10 mouse cellular contexts compared by ENCODE assay signal in genomic region chr1:155564741-155565140, GRCm38 (mm10). TPM values are rescaled to one million over a fixed set of nuclear protein-coding genes. Genes with fewer than 3 reads are reported as not detected.
A peak's percentile ranks its signal among the peaks of the same experiment; 100 is the strongest.
DNase-seq lines count a peak whose midpoint lies in the region; ATAC-seq lines count a peak whose summit lies in the region.
"Had no signal": no experiment of that assay in that cellular context is flagged by ENCODE, and none has a peak within 500 bp of the region (broad histone marks: within the 10 kb centered on the region; RNA-seq: fewer than 3 reads in every experiment).

No protein-coding gene starts in this region.

- H3K4me2 ChIP-seq in midbrain, embryonic 11.5 days, result no peak overlapping the region
- no peak overlapping the region for H3K4me2 ChIP-seq in midbrain, embryonic 16.5 days (ENCODE audit: low read length)
- H3K4me2 ChIP-seq: embryonic facial prominence, embryonic 13.5 days; lung, embryonic 15.5 days had no signal

- no peak overlapping the region for H3K9ac ChIP-seq in midbrain, embryonic 11.5 days (ENCODE audit: low read length)
- no peak overlapping the region for H3K9ac ChIP-seq in midbrain, embryonic 16.5 days (ENCODE audit: low read depth, low read length)
- H3K9ac ChIP-seq: embryonic facial prominence, embryonic 13.5 days; lung, embryonic 15.5 days had no signal

- H3K4me1 ChIP-seq in midbrain, embryonic 11.5 days (ENCODE audit: control insufficient read depth, insufficient read depth, low read length), result peaks cover 4% of the 10 kb centered on the region; the same call in 1 of the 2 replicates
- peaks cover 14% of the 10 kb centered on the region for H3K4me1 ChIP-seq in midbrain, embryonic 16.5 days (ENCODE audit: control insufficient read depth, insufficient read depth, low read length)
- peaks cover 9% of the 10 kb centered on the region for H3K4me1 ChIP-seq in embryonic facial prominence, embryonic 10.5 days
- H3K4me1 ChIP-seq: lung, embryonic 15.5 days had no signal

- peaks cover 3% of the 10 kb centered on the region; the same call in 1 of the 2 replicates for H3K9me3 ChIP-seq in midbrain, embryonic 11.5 days (ENCODE audit: control insufficient read depth, low read length)
- H3K9me3 ChIP-seq in midbrain, embryonic 16.5 days (replicated peaks; ENCODE audit: control insufficient read depth, low read length, poor library complexity, severe bottlenecking), result no peaks in the 10 kb centered on the region; the same call in 1 of the 2 replicates
- peaks cover 5% of the 10 kb centered on the region for H3K9me3 ChIP-seq in embryonic facial prominence, embryonic 10.5 days
- H3K9me3 ChIP-seq: embryonic facial prominence, embryonic 13.5 days; lung, embryonic 15.5 days had no signal

- peaks cover 10% of the 10 kb centered on the region for H3K36me3 ChIP-seq in midbrain, embryonic 11.5 days (ENCODE audit: control insufficient read depth, insufficient read depth, low read length)
- peaks cover 10% of the 10 kb centered on the region; the same call in 1 of the 2 replicates for H3K36me3 ChIP-seq in midbrain, embryonic 16.5 days (ENCODE audit: control insufficient read depth, insufficient read depth, low read length)
- H3K36me3 ChIP-seq in embryonic facial prominence, embryonic 10.5 days (replicated peaks), result peaks cover 51% of the 10 kb centered on the region

- intact Hi-C loops in gastrocnemius, postnatal 14 days (cut with DNase I; ENCODE audit: low total_unique reads), result no loop called here

- DNase-seq in gastrocnemius, adult 18-20 months (ENCODE audit: low spot score), result peak; percentile 17
- DNase-seq in gastrocnemius, postnatal 14 days, result no peak
- peak; percentile 95 for DNase-seq in midbrain, embryonic 11.5 days (ENCODE audit: low spot score, missing footprints)
- DNase-seq in R1 (ENCODE audit: low read depth, low spot score), result peak; percentile 86
- DNase-seq in embryonic facial prominence, embryonic 10.5 days (ENCODE audit: low spot score), result peak; percentile 64
- no peak for DNase-seq in layer of hippocampus, adult 8-10 months (ENCODE audit: low spot score in 2 of 2)

- no peaks in the 10 kb centered on the region for H3K27me3 ChIP-seq in midbrain, embryonic 11.5 days (ENCODE audit: control insufficient read depth, insufficient read depth, low read length)
- H3K27me3 ChIP-seq in midbrain, embryonic 16.5 days (ENCODE audit: control insufficient read depth, insufficient read depth, low read depth, low read length), result no peaks in the 10 kb centered on the region
- no peaks in the 10 kb centered on the region for H3K27me3 ChIP-seq in embryonic facial prominence, embryonic 10.5 days (replicated peaks; ENCODE audit: low read depth, poor library complexity, severe bottlenecking)
- H3K27me3 ChIP-seq: embryonic facial prominence, embryonic 13.5 days; lung, embryonic 15.5 days had no signal

- WGBS in midbrain, embryonic 11.5 days, result 10% methylated on average over 3 of the region's 3 CpGs
- WGBS in midbrain, embryonic 16.5 days, result 11% methylated on average over 3 of the region's 3 CpGs
- WGBS in embryonic facial prominence, embryonic 10.5 days, result 24% methylated on average over 3 of the region's 3 CpGs

- no peak overlapping the region for H3K4me3 ChIP-seq in midbrain, embryonic 11.5 days (ENCODE audit: low read depth, low read length)
- H3K4me3 ChIP-seq in midbrain, embryonic 16.5 days (ENCODE audit: low read depth, low read length), result no peak overlapping the region
- no peak overlapping the region for H3K4me3 ChIP-seq in embryonic facial prominence, embryonic 10.5 days
- H3K4me3 ChIP-seq: embryonic facial prominence, embryonic 13.5 days; lung, embryonic 15.5 days had no signal

- ATAC-seq in midbrain, embryonic 11.5 days (ENCODE audit: low FRiP score), result no peak
- no peak for ATAC-seq in midbrain, embryonic 16.5 days
- peak; percentile 81 for ATAC-seq in megakaryocyte-erythroid progenitor cell, adult 5-6 weeks (replicated peaks; ENCODE audit: low FRiP score, low TSS enrichment, poor library complexity, severe bottlenecking)

- no peak overlapping the region for H3K27ac ChIP-seq in midbrain, embryonic 11.5 days (ENCODE audit: low read depth, low read length)
- H3K27ac ChIP-seq in midbrain, embryonic 16.5 days (ENCODE audit: low read length), result no peak overlapping the region
- no peak overlapping the region for H3K27ac ChIP-seq in embryonic facial prominence, embryonic 10.5 days (replicated peaks)
- H3K27ac ChIP-seq: embryonic facial prominence, embryonic 13.5 days; lung, embryonic 15.5 days had no signal

RNA-seq across cellular contexts. Expression of gene Acbd6, which starts 6.8 kb away (rescaled TPM):
- total RNA-seq in gastrocnemius, adult 18-20 months (2021), result 10 to 100 TPM; 65.9 to 66.8 TPM
- total RNA-seq in gastrocnemius, postnatal 14 days (2021), result 10 to 100 TPM; 50.0 to 54.9 TPM
- polyA plus RNA-seq in midbrain, embryonic 11.5 days (2014; fragmentation: Nextera tagmentation; extraction: Ambion mirVana), result 71.0 and 72.9 TPM in 2 replicates
- 95.7 and 96.0 TPM in 2 replicates for polyA plus RNA-seq in midbrain, embryonic 16.5 days (2015; fragmentation: Nextera tagmentation; extraction: Ambion mirVana)
- polyA plus RNA-seq in embryonic facial prominence, embryonic 10.5 days (2016; fragmentation: Nextera tagmentation; extraction: Ambion mirVana), result 77.6 and 79.5 TPM in 2 replicates
- 57.0 and 70.9 TPM in 2 replicates for total RNA-seq in megakaryocyte-erythroid progenitor cell, adult 5-6 weeks (2014; fragmentation: Nextera tagmentation)
- total RNA-seq in megakaryocyte-erythroid progenitor cell, adult 5-6 weeks (2017), result 18.9 and 44.0 TPM in 2 replicates
- 10 to 100 TPM; 83.5 to 94.2 (median 89.7) TPM for total RNA-seq in layer of hippocampus, adult 8-10 months (2022)

Comparison
In these comparisons a context has a peak if more than half of its experiments do, and no peak if none do; other contexts are left out.
1. DNase-seq: peak in gastrocnemius, adult 18-20 months (single experiment), midbrain, embryonic 11.5 days (single experiment), R1 (single experiment) and embryonic facial prominence, embryonic 10.5 days (single experiment); none in gastrocnemius, postnatal 14 days (single experiment) and layer of hippocampus, adult 8-10 months (0 of 2).